Mouse (Mus musculus): ENCODE measurements around the gene Socs1.

GRCm38 (mm10) chr16:10739854-10740398 is 45.4 kb downstream of the Socs1 start:
- TF ChIP-seq CTCF (IDR thresholded peaks at IDR 0.05; ENCODE audit: control insufficient read depth, insufficient read depth, insufficient replicate concordance, low read depth, low read length) (no peak), POLR2A (IDR thresholded peaks at IDR 0.05; ENCODE audit: control insufficient read depth, low read depth, low read length) (no peak)

Measured in testis, adult 2 months (tissue).